Mouse (Mus musculus) stomach, postnatal 0 days (tissue): Measurements from ENCODE around the gene Slc8a2.

Experiments used
- CTCF ChIP-seq: IDR thresholded peaks from 2 replicates; pipeline ENCODE4 v1.5.1; 2016; ENCODE audit warnings: antibody characterized with exemption, low read depth, mild to moderate bottlenecking, moderate library complexity
- EP300 ChIP-seq: optimal IDR thresholded peaks from 2 replicates; pipeline ENCODE3; 2016; ENCODE audit warnings: antibody characterized with exemption

GRCm38 (mm10) chr7:16162036-16162435, 32.4 kb downstream of the Slc8a2 start:
- TF ChIP-seq EP300: no peak
- no peak for TF ChIP-seq CTCF
